In genomic region chr19:42085690-42086089, GRCm38 (mm10) we compare ENCODE assay signal across 8 mouse cellular contexts. TPM values are rescaled to one million over a fixed set of nuclear protein-coding genes. Genes with fewer than 3 reads are reported as not detected.
DNase-seq lines count a peak whose midpoint lies in the region; ATAC-seq and TF ChIP-seq lines count a peak whose summit lies in the region.

No protein-coding gene starts in this region.

- H3K4me2 ChIP-seq in forebrain, postnatal 0 days (ENCODE audit: low read depth) = peak overlapping the region; percentile 81
- peak overlapping the region; percentile 68 for H3K4me2 ChIP-seq in liver, postnatal 0 days (ENCODE audit: low read depth, low read length)

- no peak for ATAC-seq in forebrain, postnatal 0 days
- ATAC-seq in liver, postnatal 0 days = no peak

- peak overlapping the region; percentile 84 for H3K4me3 ChIP-seq in heart, embryonic 10.5 days
- H3K4me3 ChIP-seq in E14TG2a.4 (replicated peaks; ENCODE audit: low read length) = peak overlapping the region; percentile 95
- H3K4me3 ChIP-seq in forebrain, postnatal 0 days (ENCODE audit: low read depth, low read length) = peak overlapping the region; percentile 77
- peak overlapping the region; percentile 41 for H3K4me3 ChIP-seq in liver, postnatal 0 days (ENCODE audit: low read depth, low read length)

- H3K9ac ChIP-seq in forebrain, postnatal 0 days = peak overlapping the region; percentile 86
- 0 out of 2 replicates have a peak overlapping the region, but pooled peaks have one; percentile 2 for H3K9ac ChIP-seq in liver, postnatal 0 days (replicated peaks)

- TF ChIP-seq EP300 in liver, postnatal 0 days (IDR thresholded peaks at IDR 0.05; ENCODE audit: low read depth) = no peak

- H3K9me3 ChIP-seq in heart, embryonic 10.5 days = no peaks in the 10 kb centered on the region
- no peaks in the 10 kb centered on the region for H3K9me3 ChIP-seq in E14TG2a.4 (ENCODE audit: low read length)
- H3K9me3 ChIP-seq in forebrain, postnatal 0 days (ENCODE audit: low read length) = no peaks in the 10 kb centered on the region
- no peaks in the 10 kb centered on the region for H3K9me3 ChIP-seq in liver, postnatal 0 days (ENCODE audit: low read length)

- DNase-seq in heart, embryonic 10.5 days (ENCODE audit: low spot score) = no peak
- DNase-seq in heart, adult 9 months (ENCODE audit: low spot score in 2 of 2) = no peak
- no peak for DNase-seq in forebrain, postnatal 0 days
- no peak for DNase-seq in liver, postnatal 0 days
- DNase-seq in natural killer cell, adult 2 months (ENCODE audit: low spot score in 2 of 2) = no peak
- DNase-seq in layer of hippocampus, postnatal 14 days (ENCODE audit: low spot score in 2 of 2) = no peak
- no peak for DNase-seq in layer of hippocampus, adult 9-10 months (ENCODE audit: low spot score)

- no peaks in the 10 kb centered on the region for H3K36me3 ChIP-seq in heart, embryonic 10.5 days
- no peaks in the 10 kb centered on the region for H3K36me3 ChIP-seq in E14TG2a.4 (ENCODE audit: insufficient read depth, low read length)
- no peaks in the 10 kb centered on the region for H3K36me3 ChIP-seq in forebrain, postnatal 0 days (ENCODE audit: insufficient read depth)
- H3K36me3 ChIP-seq in liver, postnatal 0 days (replicated peaks; ENCODE audit: insufficient read depth, low read length) = no peaks in the 10 kb centered on the region

- no peaks in the 10 kb centered on the region for H3K27me3 ChIP-seq in heart, embryonic 10.5 days (ENCODE audit: insufficient read depth, poor library complexity, severe bottlenecking)
- H3K27me3 ChIP-seq in E14TG2a.4 (ENCODE audit: insufficient read depth, low read length) = no peaks in the 10 kb centered on the region
- no peaks in the 10 kb centered on the region for H3K27me3 ChIP-seq in forebrain, postnatal 0 days (ENCODE audit: insufficient read depth, low read length)
- no peaks in the 10 kb centered on the region for H3K27me3 ChIP-seq in liver, postnatal 0 days (ENCODE audit: insufficient read depth, low read length)

- peak overlapping the region; percentile 85 for H3K27ac ChIP-seq in heart, embryonic 10.5 days
- peak overlapping the region; percentile 70 for H3K27ac ChIP-seq in forebrain, postnatal 0 days (ENCODE audit: low read depth, low read length)
- no peak overlapping the region for H3K27ac ChIP-seq in liver, postnatal 0 days (ENCODE audit: low read depth)

- 9% methylated on average over 10 of the region's 10 CpGs for WGBS in heart, embryonic 10.5 days
- 5% methylated on average over 10 of the region's 10 CpGs for WGBS in forebrain, postnatal 0 days
- WGBS in liver, postnatal 0 days (ENCODE audit: insufficient replicate concordance) = 12% methylated on average over 10 of the region's 10 CpGs

- peaks cover 26% of the 10 kb centered on the region for H3K4me1 ChIP-seq in heart, embryonic 10.5 days
- H3K4me1 ChIP-seq in E14TG2a.4 (replicated peaks; ENCODE audit: low read depth, low read length) = peaks cover 31% of the 10 kb centered on the region
- H3K4me1 ChIP-seq in forebrain, postnatal 0 days (ENCODE audit: insufficient read depth) = peaks cover 15% of the 10 kb centered on the region; the same call in 1 of the 2 replicates
- peaks cover 13% of the 10 kb centered on the region for H3K4me1 ChIP-seq in liver, postnatal 0 days (ENCODE audit: insufficient read depth)

- no peak for TF ChIP-seq CTCF in E14TG2a.4 (conservative IDR thresholded peaks at IDR 0.05; ENCODE audit: low read length)
- TF ChIP-seq CTCF in forebrain, postnatal 0 days (IDR thresholded peaks at IDR 0.05; ENCODE audit: low read depth) = no peak
- no peak for TF ChIP-seq CTCF in liver, postnatal 0 days (IDR thresholded peaks at IDR 0.05; ENCODE audit: low read depth)

RNA-seq across cellular contexts. Expression of gene Morn4, which starts 0.5 kb away (rescaled TPM):
- 18.8 and 22.0 TPM in 2 replicates for polyA plus RNA-seq in heart, embryonic 10.5 days (2016; fragmentation: Nextera tagmentation; extraction: Ambion mirVana)
- 55.9 and 57.0 TPM in 2 replicates for total RNA-seq in forebrain, postnatal 0 days (2014; rRNA removed)
- polyA plus RNA-seq in forebrain, postnatal 0 days (2015; fragmentation: Nextera tagmentation; extraction: Ambion mirVana) = 150 and 167 TPM in 2 replicates
- polyA plus RNA-seq in liver, postnatal 0 days (2015; fragmentation: Nextera tagmentation; extraction: Ambion mirVana) = 0.54 and 0.63 TPM in 2 replicates
- 10 to 100 TPM; 60.5 to 64.9 TPM for total RNA-seq in layer of hippocampus, postnatal 14 days (2021)

RNA-seq across cellular contexts. Expression of gene Pi4k2a, which starts 4.6 kb away (rescaled TPM):
- polyA plus RNA-seq in heart, embryonic 10.5 days (2016; fragmentation: Nextera tagmentation; extraction: Ambion mirVana) = 18.9 and 23.1 TPM in 2 replicates
- 13.7 and 16.3 TPM in 2 replicates for total RNA-seq in forebrain, postnatal 0 days (2014; rRNA removed)
- 29.7 and 34.1 TPM in 2 replicates for polyA plus RNA-seq in forebrain, postnatal 0 days (2015; fragmentation: Nextera tagmentation; extraction: Ambion mirVana)
- 16.1 and 18.3 TPM in 2 replicates for polyA plus RNA-seq in liver, postnatal 0 days (2015; fragmentation: Nextera tagmentation; extraction: Ambion mirVana)
- 10 to 100 TPM; 54.0 to 54.7 TPM for total RNA-seq in layer of hippocampus, postnatal 14 days (2021)

RNA-seq across cellular contexts. Expression of gene 4933411K16Rik, which starts 33.6 kb away (rescaled TPM):
- polyA plus RNA-seq in heart, embryonic 10.5 days (2016; fragmentation: Nextera tagmentation; extraction: Ambion mirVana) = 0.15 TPM in 1 of 2 replicates, not detected in the other
- total RNA-seq in forebrain, postnatal 0 days (2014; rRNA removed) = 0.15 and 0.24 TPM in 2 replicates
- polyA plus RNA-seq in forebrain, postnatal 0 days (2015; fragmentation: Nextera tagmentation; extraction: Ambion mirVana) = not detected in 2 replicates
- polyA plus RNA-seq in liver, postnatal 0 days (2015; fragmentation: Nextera tagmentation; extraction: Ambion mirVana) = 0.18 and 0.40 TPM in 2 replicates
- 1 to 10 TPM; 1.3 to 1.5 TPM for total RNA-seq in layer of hippocampus, postnatal 14 days (2021)

RNA-seq across cellular contexts. Expression of gene Hoga1, which starts 40.3 kb away (rescaled TPM):
- polyA plus RNA-seq in heart, embryonic 10.5 days (2016; fragmentation: Nextera tagmentation; extraction: Ambion mirVana) = 0.85 and 1.6 TPM in 2 replicates
- total RNA-seq in forebrain, postnatal 0 days (2014; rRNA removed) = 3.3 and 3.6 TPM in 2 replicates
- 2.8 and 3.5 TPM in 2 replicates for polyA plus RNA-seq in forebrain, postnatal 0 days (2015; fragmentation: Nextera tagmentation; extraction: Ambion mirVana)
- polyA plus RNA-seq in liver, postnatal 0 days (2015; fragmentation: Nextera tagmentation; extraction: Ambion mirVana) = 183 and 190 TPM in 2 replicates
- 1 to 10 TPM; 7.3 to 9.8 TPM for total RNA-seq in layer of hippocampus, postnatal 14 days (2021)

RNA-seq across cellular contexts. Expression of gene Avpi1, which starts 43.2 kb away (rescaled TPM):
- 29.0 and 32.7 TPM in 2 replicates for polyA plus RNA-seq in heart, embryonic 10.5 days (2016; fragmentation: Nextera tagmentation; extraction: Ambion mirVana)
- total RNA-seq in forebrain, postnatal 0 days (2014; rRNA removed) = 9.5 and 17.5 TPM in 2 replicates
- polyA plus RNA-seq in forebrain, postnatal 0 days (2015; fragmentation: Nextera tagmentation; extraction: Ambion mirVana) = 14.3 and 15.4 TPM in 2 replicates
- polyA plus RNA-seq in liver, postnatal 0 days (2015; fragmentation: Nextera tagmentation; extraction: Ambion mirVana) = 50.0 and 58.5 TPM in 2 replicates
- 10 to 100 TPM; 18.6 to 19.2 TPM for total RNA-seq in layer of hippocampus, postnatal 14 days (2021)

Comparison
In these comparisons a context has a peak if more than half of its experiments do, and no peak if none do; other contexts are left out.
1. H3K4me3 ChIP-seq: peak in every context shown above with its lines; median percentile 95 in E14TG2a.4; 84 in heart, embryonic 10.5 days; 77 in forebrain, postnatal 0 days; 41 in liver, postnatal 0 days.
2. RNA of gene Morn4, which starts 0.5 kb away (polyA plus RNA-seq): 150 to 167 TPM in forebrain, postnatal 0 days and 18.8 to 22.0 TPM in heart, embryonic 10.5 days; 0.54 to 0.63 TPM in liver, postnatal 0 days; every median in the first group is over 10 times any median in the second.